ENCODE assay signal across 10 mouse cellular contexts in genomic region chr2:93261521-93262290, GRCm38 (mm10).
A peak's percentile ranks its signal among the peaks of the same experiment; 100 is the strongest.
DNase-seq lines count a peak whose midpoint lies in the region; ATAC-seq and TF ChIP-seq lines count a peak whose summit lies in the region.
"Had no signal": no experiment of that assay in that cellular context is flagged by ENCODE, and none has a peak within 500 bp of the region (broad histone marks: within the 10 kb centered on the region; RNA-seq: fewer than 3 reads in every experiment).

No protein-coding gene starts in this region.

- H3K9me3 ChIP-seq in heart, embryonic 16.5 days (replicated peaks; ENCODE audit: control insufficient read depth, low read length), result no peaks in the 10 kb centered on the region

- H3K27me3 ChIP-seq in heart, embryonic 16.5 days (ENCODE audit: control insufficient read depth, insufficient read depth, low read length), result no peaks in the 10 kb centered on the region

- no peaks in the 10 kb centered on the region for H3K36me3 ChIP-seq in heart, embryonic 16.5 days (ENCODE audit: control insufficient read depth, insufficient read depth)

- intact Hi-C loops in gastrocnemius, adult 2 months (cut with DNase I), result no loop called here
- intact Hi-C loops in left cerebral cortex, postnatal 25 days (cut with DNase I), result no loop called here

- H3K4me3 ChIP-seq in gastrocnemius, adult 2 months, result no peak overlapping the region
- H3K4me3 ChIP-seq in heart, embryonic 16.5 days (ENCODE audit: low read length), result no peak overlapping the region

- 26% methylated on average over 6 of the region's 6 CpGs for WGBS in heart, embryonic 16.5 days

- no peak overlapping the region for H3K4me2 ChIP-seq in heart, embryonic 16.5 days (ENCODE audit: low read depth, low read length)

- peak; percentile 77 for ATAC-seq in heart, embryonic 16.5 days (replicated peaks; ENCODE audit: extremely low read depth, insufficient read depth, low FRiP score)
- ATAC-seq in granulocyte monocyte progenitor cell, adult 5-6 weeks (replicated peaks; ENCODE audit: poor library complexity, severe bottlenecking), result no peak

- H3K9ac ChIP-seq in heart, embryonic 16.5 days (ENCODE audit: low read length), result no peak overlapping the region; the same call in 1 of the 2 replicates

- H3K27ac ChIP-seq in gastrocnemius, adult 2 months, result peak overlapping the region; percentile 51
- peak overlapping the region; percentile 76 for H3K27ac ChIP-seq in heart, embryonic 16.5 days (ENCODE audit: low read length)

- H3K4me1 ChIP-seq in heart, embryonic 16.5 days (ENCODE audit: control insufficient read depth, insufficient read depth, low read length), result peaks cover 41% of the 10 kb centered on the region

- no peak for TF ChIP-seq CTCF in gastrocnemius, adult 2 months (IDR thresholded peaks at IDR 0.05)

- DNase-seq in gastrocnemius, adult 2 months, result no peak
- DNase-seq in gastrocnemius, adult 8-10 months (ENCODE audit: low spot score in 2 of 2), result no peak
- peak; percentile 84 to 91 for DNase-seq in kidney, postnatal 36 days
- DNase-seq in lung, postnatal 36 days, result peak; percentile 74
- DNase-seq in left cerebral cortex, postnatal 25 days (ENCODE audit: low spot score in 2 of 2), result no peak
- no peak for DNase-seq in T-cell, adult 2 months (ENCODE audit: low spot score)
- DNase-seq: gastrocnemius, postnatal 10 days; thymus, postnatal 4 days had no signal

Comparison
In these comparisons a context has a peak if more than half of its experiments do, and no peak if none do; other contexts are left out.
1. DNase-seq: peak in kidney, postnatal 36 days (2 of 2) and lung, postnatal 36 days (single experiment); none in gastrocnemius, adult 2 months (single experiment), gastrocnemius, adult 8-10 months (0 of 2), left cerebral cortex, postnatal 25 days (0 of 2) and T-cell, adult 2 months (single experiment).